Mouse (Mus musculus) liver, adult 10 weeks (tissue): ENCODE measurements around the gene Abcg8. TPM values are rescaled to one million over a fixed set of nuclear protein-coding genes. Genes with fewer than 3 reads are reported as not detected.

ENCODE experiments used
- polyA plus RNA-seq: library from polyadenylated mRNA; stranded (reverse); fragments of 350-450 nt; fragmentation: Illumina TruSeq; extraction: RNeasy Lipid Tissue Mini Kit (QIAGEN cat#74804); gene quantifications from one replicate; pipeline ENCODE4 v1.2.3, GENCODE M21; 2014; ENCODE audit warnings: low read depth, low replicate concordance

The Abcg8 gene
- polyA plus RNA-seq: 39.7 TPM

GRCm38 (mm10) chr17:84675951-84676366 lies at the start of gene Abcg8:
Gene Abcg8 (plus strand): TSS chr17:84676302.

GRCm38 (mm10) chr17:84682734-84683717 lies 6.9 kb downstream of the Abcg8 start, which contains the start of gene Abcg5:
Gene Abcg5 (minus strand): TSS chr17:84683011.

Other genes starting within 250 kb of the Abcg8 start
- gene Thada, start 210.1 kb upstream of the Abcg8 start, polyA plus RNA-seq: 2.3 TPM
- 0.61 TPM for gene Plekhh2, start 164.4 kb upstream of the Abcg8 start, polyA plus RNA-seq
- gene Dync2li1, start 49.8 kb upstream of the Abcg8 start, polyA plus RNA-seq: 0.74 TPM
- gene Abcg5, start 6.7 kb downstream of the Abcg8 start, polyA plus RNA-seq: 99.0 TPM
- gene Lrpprc, start 114.5 kb downstream of the Abcg8 start, polyA plus RNA-seq: 47.5 TPM